Mouse (Mus musculus): Measurements from ENCODE around the gene Trim52. TPM values are rescaled to one million over a fixed set of nuclear protein-coding genes. Genes with fewer than 3 reads are reported as not detected.

Trim52 gene
- polyA plus RNA-seq (2014; fragmentation: Illumina TruSeq; extraction: RNeasy Lipid Tissue Mini Kit (QIAGEN cat#74804); ENCODE audit: low read depth, low replicate concordance), result not detected

GRCm38 (mm10) chr14:106105980-106106379, at the start of gene Trim52:
Gene Trim52 (plus strand): TSS chr14:106106198.

Other genes starting within 250 kb of the Trim52 start
- gene Spry2, start 209.4 kb upstream of the Trim52 start, polyA plus RNA-seq (2014; fragmentation: Illumina TruSeq; extraction: RNeasy Lipid Tissue Mini Kit (QIAGEN cat#74804); ENCODE audit: low read depth, low replicate concordance), result 12.3 TPM

Measured in heart, adult 10 weeks (tissue).